Mouse (Mus musculus): ENCODE results near the gene D930007J09Rik.

DNA sequence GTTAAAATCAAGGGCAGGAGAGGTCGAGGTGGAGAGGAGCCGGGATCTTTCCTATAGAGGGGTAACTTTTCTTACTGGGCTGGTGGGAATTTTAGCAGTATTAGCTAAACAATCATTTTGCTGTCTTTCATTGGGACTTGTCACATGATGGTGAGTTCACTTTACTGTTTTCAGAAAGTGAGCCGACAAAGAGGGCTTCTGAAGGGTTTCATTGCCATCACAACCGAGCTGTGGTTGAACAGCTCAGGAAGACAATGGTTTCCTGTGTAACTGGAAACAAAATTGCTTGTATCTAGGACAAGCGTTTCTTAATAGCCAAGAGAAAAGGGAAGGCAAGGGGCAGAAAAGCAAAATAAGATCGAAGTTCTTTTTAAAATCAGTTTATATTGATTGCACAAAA lies 30.6 kb upstream of the D930007J09Rik start:
- TF ChIP-seq CTCF (IDR thresholded peaks at IDR 0.05; ENCODE audit: low read depth, low read length), result no peak
- no peak for TF ChIP-seq GATA1 (IDR thresholded peaks at IDR 0.05; ENCODE audit: borderline replicate concordance, low read length)
- no peak for TF ChIP-seq TAL1 (conservative IDR thresholded peaks at IDR 0.05; ENCODE audit: low read depth, low read length)
- no peak for TF ChIP-seq POLR2AphosphoS5 (IDR thresholded peaks at IDR 0.05; ENCODE audit: insufficient replicate concordance, low read depth, low read length)

Data from G1E (cell line).